Mouse (Mus musculus) kidney, embryonic 14.5 days (tissue): Measurements from ENCODE around the gene Syne1. TPM values are rescaled to one million over a fixed set of nuclear protein-coding genes. Genes with fewer than 3 reads are reported as not detected.

ENCODE experiments used
- ATAC-seq: fragments of 200-750 bp; cut with Nextera tagmentation; 2 replicates; pipeline ENCODE4 v1.8.0; 2017; ENCODE audit warnings: moderate number of reproducible peaks, mild to moderate bottlenecking, moderate TSS enrichment, moderate library complexity; ENCODE audit not compliant: low FRiP score, low TSS enrichment
- H3K27ac ChIP-seq: fragments of 300-500 bp; sonication (generic); 2 replicates; pipeline ENCODE4 v1.5.1; 2014; ENCODE audit warnings: low read depth, mild to moderate bottlenecking, low read length, moderate library complexity, mixed read lengths
- H3K27me3 ChIP-seq: fragments of 300-500 bp; sonication (generic); 2 replicates; pipeline ENCODE4 v1.6.1; 2014; ENCODE audit warnings: mild to moderate bottlenecking, low read length; ENCODE audit not compliant: control insufficient read depth, insufficient read depth
- H3K36me3 ChIP-seq: fragments of 300-500 bp; sonication (generic); 2 replicates; pipeline ENCODE4 v1.6.1; 2014; ENCODE audit warnings: low read length, mixed read lengths; ENCODE audit not compliant: control insufficient read depth, insufficient read depth
- H3K4me1 ChIP-seq: fragments of 300-500 bp; sonication (generic); 2 replicates; pipeline ENCODE4 v1.6.1; 2014; ENCODE audit warnings: low read length, mixed read lengths; ENCODE audit not compliant: control insufficient read depth, insufficient read depth
- H3K4me2 ChIP-seq: fragments of 300-500 bp; sonication (generic); replicated peaks from 2 replicates; pipeline ENCODE4 v1.6.1; 2014; ENCODE audit warnings: low read depth, mild to moderate bottlenecking, low read length
- H3K4me3 ChIP-seq: fragments of 300-500 bp; sonication (generic); 2 replicates; pipeline ENCODE4 v1.5.1; 2014; ENCODE audit warnings: mild to moderate bottlenecking, low read length
- H3K9ac ChIP-seq: fragments of 300-500 bp; sonication (generic); 2 replicates; pipeline ENCODE4 v1.6.1; 2014; ENCODE audit warnings: low read depth, mild to moderate bottlenecking, low read length, moderate library complexity
- H3K9me3 ChIP-seq: fragments of 300-500 bp; sonication (generic); 2 replicates; pipeline ENCODE4 v1.6.1; 2016; ENCODE audit warnings: low read length; ENCODE audit not compliant: control insufficient read depth
- WGBS: fragments of 180-500 bp; shearing (Covaris S2); extraction: QIAGEN DNeasy Blood & Tissue Kit; methylation state at CpG from one replicate; pipeline ENCODE4 v1.1.7; 2014; 5-methylcytosine and 5-hydroxymethylcytosine counted together
- polyA plus RNA-seq: library from polyadenylated mRNA; unstranded; fragments of >200 nt; fragmentation: Nextera tagmentation; extraction: Ambion mirVana; gene quantifications from 2 replicates; pipeline ENCODE4 v1.2.1, GENCODE M21; 2014

Syne1 gene
- polyA plus RNA-seq, 1 experiment from 2014 or later = 5.8 TPM

- 49% methylated on average over 2 of the region's 2 CpGs for WGBS
- Histone ChIP-seq H3K4me1 (no peaks in the 10 kb centered on the region), H3K9me3 (peaks cover 2% of the 10 kb centered on the region; the same call in 1 of the 2 replicates), H3K36me3 (no peaks in the 10 kb centered on the region), H3K27me3 (no peaks in the 10 kb centered on the region), H3K4me3 (no peak overlapping the region), H3K27ac (no peak overlapping the region), H3K9ac (no peak overlapping the region), H3K4me2 (no peak overlapping the region)
- no peak for ATAC-seq
Observed at GRCm38 (mm10) chr10:5439802-5440350, 111.4 kb downstream of the Syne1 start.

GRCm38 (mm10) chr10:5437766-5438165 is 113.5 kb downstream of the Syne1 start:
- H3K4me1 ChIP-seq = no peaks in the 10 kb centered on the region
- no peaks in the 10 kb centered on the region for H3K27me3 ChIP-seq
- no peak overlapping the region for H3K4me3 ChIP-seq
- H3K36me3 ChIP-seq = no peaks in the 10 kb centered on the region
- no peak overlapping the region for H3K9ac ChIP-seq
- no peak overlapping the region for H3K4me2 ChIP-seq
- no peak overlapping the region for H3K27ac ChIP-seq
- ATAC-seq = no peak
- 94% methylated on average over 2 of the region's 2 CpGs for WGBS
- H3K9me3 ChIP-seq = peaks cover 2% of the 10 kb centered on the region; the same call in 1 of the 2 replicates

- H3K4me3 ChIP-seq = no peak overlapping the region
- H3K9me3 ChIP-seq = no peaks in the 10 kb centered on the region
- 85% methylated on average over 4 of the region's 4 CpGs for WGBS
- H3K4me2 ChIP-seq = no peak overlapping the region
- H3K27me3 ChIP-seq = no peaks in the 10 kb centered on the region
- H3K4me1 ChIP-seq = no peaks in the 10 kb centered on the region
- H3K9ac ChIP-seq = no peak overlapping the region
- no peak overlapping the region for H3K27ac ChIP-seq
- no peaks in the 10 kb centered on the region for H3K36me3 ChIP-seq
- no peak for ATAC-seq
Observed at GRCm38 (mm10) chr10:5423984-5424383, 127.3 kb downstream of the Syne1 start.

- Histone ChIP-seq H3K4me2 (no peak overlapping the region), H3K36me3 (no peaks in the 10 kb centered on the region), H3K27ac (no peak overlapping the region), H3K9ac (no peak overlapping the region), H3K4me1 (no peaks in the 10 kb centered on the region), H3K4me3 (no peak overlapping the region), H3K9me3 (no peaks in the 10 kb centered on the region), H3K27me3 (no peaks in the 10 kb centered on the region)
- 90% methylated on average over 3 of the region's 3 CpGs for WGBS
- no peak for ATAC-seq
Observed at GRCm38 (mm10) chr10:5415730-5416129, 135.6 kb downstream of the Syne1 start.

- Histone ChIP-seq H3K9me3 (0 out of 2 replicates have a peak, but pooled peaks cover 2% of the 10 kb centered on the region), H3K27ac (no peak overlapping the region), H3K4me3 (no peak overlapping the region), H3K4me2 (no peak overlapping the region), H3K36me3 (no peaks in the 10 kb centered on the region), H3K4me1 (0 out of 2 replicates have a peak, but pooled peaks cover 4% of the 10 kb centered on the region), H3K27me3 (no peaks in the 10 kb centered on the region), H3K9ac (no peak overlapping the region)
- ATAC-seq = peak; percentile 49; the same call in 1 of the 2 replicates
- 63% methylated on average over 6 of the region's 6 CpGs for WGBS
Observed at GRCm38 (mm10) chr10:5384131-5384776, 167.0 kb downstream of the Syne1 start.

DNA sequence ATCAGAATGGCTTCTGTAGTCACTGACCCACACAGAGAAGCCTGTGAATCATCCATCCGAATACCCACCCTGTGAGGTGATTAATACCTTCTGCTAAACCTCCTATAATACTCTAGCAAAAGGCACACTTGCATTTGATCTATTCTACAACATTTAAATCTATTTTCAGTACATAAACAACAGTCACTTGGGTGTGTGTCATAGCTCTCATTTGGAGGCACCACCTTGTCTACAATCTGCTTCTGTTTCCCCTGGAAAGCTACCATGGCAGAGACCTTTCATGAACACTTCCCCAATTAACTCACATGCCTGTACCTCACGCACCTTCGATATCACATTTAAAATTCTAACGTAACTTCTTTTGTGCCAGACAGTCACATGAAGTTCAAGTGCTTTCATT is 169.7 kb downstream of the Syne1 start:
- H3K4me1 ChIP-seq = 0 out of 2 replicates have a peak, but pooled peaks cover 4% of the 10 kb centered on the region
- H3K9me3 ChIP-seq = no peaks in the 10 kb centered on the region
- H3K27ac ChIP-seq = no peak overlapping the region
- no peak overlapping the region for H3K4me3 ChIP-seq
- no peak overlapping the region for H3K9ac ChIP-seq
- 90% methylated on average over 4 of the region's 4 CpGs for WGBS
- ATAC-seq = no peak
- H3K4me2 ChIP-seq = no peak overlapping the region
- H3K27me3 ChIP-seq = no peaks in the 10 kb centered on the region
- H3K36me3 ChIP-seq = no peaks in the 10 kb centered on the region

- no peak for ATAC-seq
- Histone ChIP-seq H3K4me1 (no peaks in the 10 kb centered on the region), H3K27ac (no peak overlapping the region), H3K9me3 (no peaks in the 10 kb centered on the region), H3K4me2 (no peak overlapping the region), H3K27me3 (no peaks in the 10 kb centered on the region), H3K36me3 (no peaks in the 10 kb centered on the region), H3K9ac (no peak overlapping the region), H3K4me3 (no peak overlapping the region)
- 83% methylated on average over 2 of the region's 2 CpGs for WGBS
Observed at GRCm38 (mm10) chr10:5378969-5379368, 172.3 kb downstream of the Syne1 start.

DNA sequence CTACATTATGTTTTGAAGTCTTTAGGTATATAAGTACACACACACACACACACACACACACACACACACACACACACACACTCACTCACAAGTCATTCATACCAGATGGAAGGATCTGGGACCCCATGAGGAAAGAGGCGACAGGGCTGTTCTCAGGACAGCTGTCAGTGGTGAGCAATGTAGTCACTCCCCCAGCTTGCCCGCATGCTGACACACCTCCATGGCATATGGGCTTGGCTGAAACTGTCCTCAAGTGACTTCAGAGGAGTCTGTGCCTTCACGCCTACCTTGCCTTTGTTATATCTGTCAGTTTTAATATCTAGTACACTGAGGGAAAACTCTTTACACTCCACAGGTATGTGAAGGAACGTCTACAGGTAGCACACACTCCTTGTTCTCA is 181.7 kb downstream of the Syne1 start:
- Histone ChIP-seq H3K4me3 (no peak overlapping the region), H3K9me3 (no peaks in the 10 kb centered on the region), H3K27me3 (no peaks in the 10 kb centered on the region), H3K9ac (no peak overlapping the region), H3K27ac (no peak overlapping the region), H3K4me2 (no peak overlapping the region), H3K36me3 (no peaks in the 10 kb centered on the region), H3K4me1 (no peaks in the 10 kb centered on the region)
- 70% methylated on average over 4 of the region's 4 CpGs for WGBS
- ATAC-seq = no peak

- WGBS = 82% methylated on average over 6 of the region's 6 CpGs
- Histone ChIP-seq H3K27me3 (no peaks in the 10 kb centered on the region), H3K4me2 (no peak overlapping the region), H3K4me1 (no peaks in the 10 kb centered on the region), H3K9ac (no peak overlapping the region), H3K4me3 (no peak overlapping the region), H3K27ac (no peak overlapping the region), H3K36me3 (no peaks in the 10 kb centered on the region), H3K9me3 (no peaks in the 10 kb centered on the region)
- no peak for ATAC-seq
Observed at GRCm38 (mm10) chr10:5368266-5368665, 183.0 kb downstream of the Syne1 start.
